Mouse (Mus musculus): ENCODE data around the gene Myo3a. TPM values are rescaled to one million over a fixed set of nuclear protein-coding genes. Genes with fewer than 3 reads are reported as not detected.

The Myo3a gene
- total and polyA plus RNA-seq, 3 experiments: not detected

GRCm38 (mm10) chr2:22646134-22646533, 418.8 kb downstream of the Myo3a start:
- H3K9me3 ChIP-seq (replicated peaks; ENCODE audit: low read length): no peaks in the 10 kb centered on the region
- H3K27me3 ChIP-seq (replicated peaks): no peaks in the 10 kb centered on the region
- DNase-seq (ENCODE audit: extremely low read depth): no peak
- H3K27ac ChIP-seq (ENCODE audit: insufficient read depth, low read depth): no peak overlapping the region
- in situ Hi-C loops (cut with MboI; ENCODE audit: low pct_ligation_motif_present, low pct_unique_long_range_greater_than_20kb, low sequenced_read_pairs): no loop called here
- H3K4me1 ChIP-seq (ENCODE audit: control insufficient read depth in 1 of 2, insufficient read depth in 2 of 2): no peaks in the 10 kb centered on the region
- no peak overlapping the region for H3K4me2 ChIP-seq (ENCODE audit: insufficient read depth, low read depth, poor library complexity, severe bottlenecking)
- dilution Hi-C loops (cut with MboI; ENCODE audit: extremely low pct_ligation_motif_present, extremely low pct_unique_long_range_greater_than_20kb, low sequenced_read_pairs): no loop called here
- H3K36me3 ChIP-seq (replicated peaks in 1 of 2; ENCODE audit: control insufficient read depth in 1 of 2, insufficient read depth in 1 of 2, low read length in 1 of 2): no peaks in the 10 kb centered on the region
- H3K9ac ChIP-seq (ENCODE audit: insufficient read depth, low read depth): no peak overlapping the region
- TF ChIP-seq SMC3 (IDR thresholded peaks at IDR 0.05; ENCODE audit: low read depth, low read length) (no peak), ZC3H11A (IDR thresholded peaks at IDR 0.05; ENCODE audit: low read depth, low read length) (no peak), MAZ (IDR thresholded peaks at IDR 0.05; ENCODE audit: low read depth, low read length) (no peak), JUN (IDR thresholded peaks at IDR 0.05; ENCODE audit: insufficient read depth, low read depth, low read length) (no peak), USF2 (conservative IDR thresholded peaks at IDR 0.05; ENCODE audit: low read depth, low read length) (no peak), MEF2A (IDR thresholded peaks at IDR 0.05; ENCODE audit: borderline replicate concordance, low read depth, low read length) (no peak), MXI1 (IDR thresholded peaks at IDR 0.05; ENCODE audit: low read depth, low read length) (no peak), CTCF (conservative IDR thresholded peaks at IDR 0.05 in 1 of 2, IDR thresholded peaks at IDR 0.05 in 1 of 2; ENCODE audit: low read depth in 2 of 2, low read length in 2 of 2) (no peak)
- H3K79me2 ChIP-seq (replicated peaks; ENCODE audit: control insufficient read depth, extremely low read depth, insufficient read depth, poor library complexity, severe bottlenecking): no peaks in the 10 kb centered on the region
- H3K4me3 ChIP-seq (replicated peaks in 1 of 3; ENCODE audit: low read depth in 2 of 3, low read length in 2 of 3, poor library complexity in 1 of 3): no peak overlapping the region

- Histone ChIP-seq H3K9me3 (replicated peaks; ENCODE audit: low read length) (no peaks in the 10 kb centered on the region), H3K36me3 (replicated peaks in 1 of 2; ENCODE audit: control insufficient read depth in 1 of 2, insufficient read depth in 1 of 2, low read length in 1 of 2) (no peaks in the 10 kb centered on the region), H3K4me1 (ENCODE audit: control insufficient read depth in 1 of 2, insufficient read depth in 2 of 2) (no peaks in the 10 kb centered on the region), H3K9ac (ENCODE audit: insufficient read depth, low read depth) (no peak overlapping the region), H3K4me2 (ENCODE audit: insufficient read depth, low read depth, poor library complexity, severe bottlenecking) (no peak overlapping the region), H3K27ac (ENCODE audit: insufficient read depth, low read depth) (no peak overlapping the region), H3K27me3 (replicated peaks) (no peaks in the 10 kb centered on the region), H3K79me2 (replicated peaks; ENCODE audit: control insufficient read depth, extremely low read depth, insufficient read depth, poor library complexity, severe bottlenecking) (no peaks in the 10 kb centered on the region), H3K4me3 (replicated peaks in 1 of 3; ENCODE audit: low read depth in 2 of 3, low read length in 2 of 3, poor library complexity in 1 of 3) (no peak overlapping the region)
- DNase-seq (ENCODE audit: extremely low read depth): no peak
- dilution Hi-C loops (cut with MboI; ENCODE audit: extremely low pct_ligation_motif_present, extremely low pct_unique_long_range_greater_than_20kb, low sequenced_read_pairs): no loop called here
- in situ Hi-C loops (cut with MboI; ENCODE audit: low pct_ligation_motif_present, low pct_unique_long_range_greater_than_20kb, low sequenced_read_pairs): no loop called here
- TF ChIP-seq RCOR1 (conservative IDR thresholded peaks at IDR 0.05; ENCODE audit: low read depth, low read length) (no peak), USF1 (IDR thresholded peaks at IDR 0.05; ENCODE audit: low read depth, low read length) (no peak), E2F4 (IDR thresholded peaks at IDR 0.05; ENCODE audit: insufficient replicate concordance, low read depth, low read length) (no peak), MAX (IDR thresholded peaks at IDR 0.05; ENCODE audit: low read length) (no peak), GABPA (IDR thresholded peaks at IDR 0.05; ENCODE audit: insufficient replicate concordance, low read depth, low read length) (no peak), ZMIZ1 (IDR thresholded peaks at IDR 0.05; ENCODE audit: low read depth, low read length) (no peak), USF2 (conservative IDR thresholded peaks at IDR 0.05; ENCODE audit: low read depth, low read length) (no peak), ELF1 (IDR thresholded peaks at IDR 0.05; ENCODE audit: low read depth, low read length) (no peak), TBP (conservative IDR thresholded peaks at IDR 0.05; ENCODE audit: low read depth, low read length) (no peak), JUN (IDR thresholded peaks at IDR 0.05; ENCODE audit: insufficient read depth, low read depth, low read length) (no peak), MXI1 (IDR thresholded peaks at IDR 0.05; ENCODE audit: low read depth, low read length) (no peak), CHD2 (IDR thresholded peaks at IDR 0.05; ENCODE audit: low read length) (no peak)
Observed at GRCm38 (mm10) chr2:22648394-22648793, 421.1 kb downstream of the Myo3a start.
